Mouse (Mus musculus): ENCODE results near the gene Ube4b.
"Not testable (repeated sequence)": the region's sequence is repeated elsewhere in the genome, so short reads cannot be mapped to it uniquely, and the experiment has no call there.

Gene Ube4b

GRCm38 (mm10) chr4:149426325-149427199 is at the start of gene Ube4b:
Ube4b (minus strand) TSS chr4:149426749.
- peak; percentile 96 for DNase-seq (ENCODE audit: low spot score)

GRCm38 (mm10) chr4:149475096-149475495 is 48.5 kb upstream of the Ube4b start:
- DNase-seq (ENCODE audit: low spot score), result no peak

GRCm38 (mm10) chr4:149469557-149469956 is 43.0 kb upstream of the Ube4b start:
- no peak for DNase-seq (ENCODE audit: low spot score)

GRCm38 (mm10) chr4:149463435-149463950 is 36.9 kb upstream of the Ube4b start:
- no peak for DNase-seq (ENCODE audit: low spot score)

- DNase-seq (ENCODE audit: low spot score), result no peak
Observed at GRCm38 (mm10) chr4:149462305-149462971, 35.9 kb upstream of the Ube4b start.

GRCm38 (mm10) chr4:149461579-149462304 is 35.2 kb upstream of the Ube4b start:
- no peak for DNase-seq (ENCODE audit: low spot score)

- not testable (repeated sequence) for DNase-seq (ENCODE audit: low spot score)
Observed at GRCm38 (mm10) chr4:149460475-149460874, 33.9 kb upstream of the Ube4b start.

GRCm38 (mm10) chr4:149459425-149459824 is 32.9 kb upstream of the Ube4b start:
- no peak for DNase-seq (ENCODE audit: low spot score)

GRCm38 (mm10) chr4:149458526-149458925 is 32.0 kb upstream of the Ube4b start:
- no peak for DNase-seq (ENCODE audit: low spot score)

GRCm38 (mm10) chr4:149457831-149458430 is 31.4 kb upstream of the Ube4b start:
- DNase-seq (ENCODE audit: low spot score), result no peak

GRCm38 (mm10) chr4:149457163-149457562 is 30.6 kb upstream of the Ube4b start:
- DNase-seq (ENCODE audit: low spot score), result not testable (repeated sequence)

GRCm38 (mm10) chr4:149454879-149455278 is 28.3 kb upstream of the Ube4b start, which contains the start of gene Rbp7:
Rbp7 (minus strand) TSS chr4:149454978.
- no peak for DNase-seq (ENCODE audit: low spot score)

- no peak for DNase-seq (ENCODE audit: low spot score)
Observed at GRCm38 (mm10) chr4:149454263-149454662, 27.7 kb upstream of the Ube4b start.

- DNase-seq (ENCODE audit: low spot score), result no peak
Observed at GRCm38 (mm10) chr4:149453656-149454055, 27.1 kb upstream of the Ube4b start.

GRCm38 (mm10) chr4:149450636-149451035 is 24.1 kb upstream of the Ube4b start:
- no peak for DNase-seq (ENCODE audit: low spot score)

GRCm38 (mm10) chr4:149446309-149446708 is 19.8 kb upstream of the Ube4b start:
- no peak for DNase-seq (ENCODE audit: low spot score)

GRCm38 (mm10) chr4:149445868-149446267 is 19.3 kb upstream of the Ube4b start:
- no peak for DNase-seq (ENCODE audit: low spot score)

GRCm38 (mm10) chr4:149444964-149445701 is 18.6 kb upstream of the Ube4b start:
- peak; percentile 62 for DNase-seq (ENCODE audit: low spot score)

- no peak for DNase-seq (ENCODE audit: low spot score)
Observed at GRCm38 (mm10) chr4:149444465-149444864, 17.9 kb upstream of the Ube4b start.

GRCm38 (mm10) chr4:149442436-149442835 is 15.9 kb upstream of the Ube4b start:
- no peak for DNase-seq (ENCODE audit: low spot score)

GRCm38 (mm10) chr4:149440576-149440975 is 14.0 kb upstream of the Ube4b start:
- no peak for DNase-seq (ENCODE audit: low spot score)
